Mouse (Mus musculus): Measurements from ENCODE around the gene Ern2. TPM values are rescaled to one million over a fixed set of nuclear protein-coding genes. Genes with fewer than 3 reads are reported as not detected.

Gene Ern2
- not detected for polyA plus RNA-seq (2014; fragmentation: Illumina TruSeq; extraction: RNeasy Lipid Tissue Mini Kit (QIAGEN cat#74804); ENCODE audit: low read depth, low replicate concordance)

GRCm38 (mm10) chr7:122186043-122186442, at the start of gene Ern2:
Ern2 (minus strand) TSS chr7:122186207.

DNA sequence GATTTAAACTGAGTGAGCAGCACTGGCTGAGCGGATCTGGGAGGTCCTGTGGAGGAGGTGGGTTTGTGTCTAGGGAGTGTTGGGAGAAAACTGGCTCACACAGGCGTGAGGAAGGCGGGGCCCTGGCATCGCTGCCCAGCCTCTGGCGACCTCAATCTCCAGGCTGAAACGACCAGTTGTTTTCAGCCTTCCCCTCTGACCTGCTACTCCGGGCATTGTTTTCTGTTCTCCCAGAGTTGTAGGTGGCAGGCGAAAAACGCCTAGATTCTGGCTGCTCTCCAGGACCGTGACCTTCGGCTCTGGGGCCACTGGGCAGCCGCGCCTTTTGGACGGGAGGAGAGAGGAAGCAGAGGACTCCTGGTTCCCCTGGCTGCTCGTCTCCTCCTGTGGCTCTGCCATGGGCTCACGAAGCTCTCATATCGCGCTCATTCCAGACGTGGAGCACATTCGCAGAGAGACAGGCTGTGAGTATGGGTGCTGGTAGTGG, 33.4 kb upstream of the Ern2 start, which contains the start of gene Chp2:
TSS of gene Chp2 (plus strand) at position 182 of the 487 bp plus-strand sequence.

DNA sequence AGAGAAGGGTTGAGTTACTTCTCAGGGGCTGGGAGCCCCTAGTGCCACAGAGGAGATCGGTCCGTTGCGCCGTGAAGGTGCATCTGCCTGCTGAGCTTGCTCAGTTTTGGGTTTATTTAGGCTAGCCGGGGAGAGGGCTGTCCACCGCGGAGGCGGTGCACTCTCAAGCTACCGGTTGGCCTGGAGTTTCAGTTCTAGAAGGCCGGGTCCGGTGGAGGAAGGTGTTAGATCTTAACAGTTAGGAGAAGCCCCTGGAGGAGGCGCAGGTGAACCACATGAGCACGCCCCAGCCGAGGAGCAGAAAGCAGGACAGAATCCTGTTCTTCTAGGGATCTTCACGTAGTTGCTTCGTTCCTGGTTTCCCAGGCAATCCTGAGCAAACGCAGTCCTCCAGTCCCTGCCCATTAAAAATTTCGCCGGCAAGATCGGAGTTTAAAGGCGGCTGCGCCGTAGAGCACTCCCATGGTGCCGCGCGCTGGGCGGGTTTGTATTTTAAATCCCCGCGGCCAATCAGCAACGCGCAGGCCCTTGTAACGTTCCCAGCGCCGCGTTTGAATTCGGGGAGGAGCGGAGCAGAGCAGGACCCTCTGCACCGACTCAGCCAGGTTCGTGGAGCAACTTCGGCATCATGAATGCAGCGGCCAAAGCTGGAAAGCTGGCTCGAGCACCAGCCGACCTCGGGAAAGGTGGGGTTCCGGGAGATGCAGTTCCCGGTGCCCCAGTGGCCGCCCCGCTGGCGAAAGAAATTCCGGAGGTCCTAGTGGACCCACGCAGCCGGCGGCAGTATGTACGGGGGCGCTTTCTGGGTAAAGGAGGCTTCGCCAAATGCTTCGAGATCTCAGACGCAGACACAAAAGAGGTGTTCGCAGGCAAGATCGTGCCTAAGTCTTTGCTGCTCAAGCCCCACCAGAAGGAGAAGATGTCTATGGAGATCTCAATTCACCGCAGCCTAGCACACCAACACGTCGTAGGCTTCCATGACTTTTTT, 26.8 kb downstream of the Ern2 start, which contains the start of gene Plk1:
TSS of gene Plk1 (plus strand) at position 525 of the 988 bp plus-strand sequence.

GRCm38 (mm10) chr7:122132497-122133337, 53.3 kb downstream of the Ern2 start, which contains the start of the genes Palb2 and Dctn5:
Palb2 (minus strand) TSS chr7:122132985.
Dctn5 (plus strand) TSS chr7:122133041.

Other genes with a start within 250 kb of the Ern2 start
- gene Cog7, start 204.5 kb downstream of the Ern2 start, polyA plus RNA-seq (2014; fragmentation: Illumina TruSeq; extraction: RNeasy Lipid Tissue Mini Kit (QIAGEN cat#74804); ENCODE audit: low read depth, low replicate concordance), result 16.2 TPM
- 15.3 TPM for gene Gga2, start 165.0 kb downstream of the Ern2 start, polyA plus RNA-seq (2014; fragmentation: Illumina TruSeq; extraction: RNeasy Lipid Tissue Mini Kit (QIAGEN cat#74804); ENCODE audit: low read depth, low replicate concordance)
- gene Ubfd1, start 119.0 kb downstream of the Ern2 start, polyA plus RNA-seq (2014; fragmentation: Illumina TruSeq; extraction: RNeasy Lipid Tissue Mini Kit (QIAGEN cat#74804); ENCODE audit: low read depth, low replicate concordance), result 23.7 TPM
- 2.3 TPM for gene Ears2, start 118.9 kb downstream of the Ern2 start, polyA plus RNA-seq (2014; fragmentation: Illumina TruSeq; extraction: RNeasy Lipid Tissue Mini Kit (QIAGEN cat#74804); ENCODE audit: low read depth, low replicate concordance)
- gene Ndufab1, start 84.3 kb downstream of the Ern2 start, polyA plus RNA-seq (2014; fragmentation: Illumina TruSeq; extraction: RNeasy Lipid Tissue Mini Kit (QIAGEN cat#74804); ENCODE audit: low read depth, low replicate concordance), result 1,095 TPM
- gene Palb2, start 53.2 kb downstream of the Ern2 start, polyA plus RNA-seq (2014; fragmentation: Illumina TruSeq; extraction: RNeasy Lipid Tissue Mini Kit (QIAGEN cat#74804); ENCODE audit: low read depth, low replicate concordance), result 2.5 TPM
- 87.9 TPM for gene Dctn5, start 53.2 kb downstream of the Ern2 start, polyA plus RNA-seq (2014; fragmentation: Illumina TruSeq; extraction: RNeasy Lipid Tissue Mini Kit (QIAGEN cat#74804); ENCODE audit: low read depth, low replicate concordance)
- not detected for gene Plk1, start 26.8 kb downstream of the Ern2 start, polyA plus RNA-seq (2014; fragmentation: Illumina TruSeq; extraction: RNeasy Lipid Tissue Mini Kit (QIAGEN cat#74804); ENCODE audit: low read depth, low replicate concordance)
- 0.40 TPM for gene Chp2, start 33.3 kb upstream of the Ern2 start, polyA plus RNA-seq (2014; fragmentation: Illumina TruSeq; extraction: RNeasy Lipid Tissue Mini Kit (QIAGEN cat#74804); ENCODE audit: low read depth, low replicate concordance)
- gene Prkcb, start 102.5 kb upstream of the Ern2 start, polyA plus RNA-seq (2014; fragmentation: Illumina TruSeq; extraction: RNeasy Lipid Tissue Mini Kit (QIAGEN cat#74804); ENCODE audit: low read depth, low replicate concordance), result 2.0 TPM

Data from kidney, adult 10 weeks (tissue).